Mouse (Mus musculus): ENCODE measurements around the gene Chrnb2. TPM values are rescaled to one million over a fixed set of nuclear protein-coding genes. Genes with fewer than 3 reads are reported as not detected.
A peak's percentile ranks its signal among the peaks of the same experiment; 100 is the strongest.
"Not testable (repeated sequence)": the region's sequence is repeated elsewhere in the genome, so short reads cannot be mapped to it uniquely, and the experiment has no call there.

Chrnb2 gene
- 10 to 100 TPM; 28.4 to 29.2 TPM for total RNA-seq (2021)

GRCm38 (mm10) chr3:89764119-89764724 is at the start of gene Chrnb2:
Gene Chrnb2 (minus strand): TSS chr3:89764632.
- intact Hi-C loops (cut with DNase I): no loop called here
- peak; percentile 74 for DNase-seq

DNA sequence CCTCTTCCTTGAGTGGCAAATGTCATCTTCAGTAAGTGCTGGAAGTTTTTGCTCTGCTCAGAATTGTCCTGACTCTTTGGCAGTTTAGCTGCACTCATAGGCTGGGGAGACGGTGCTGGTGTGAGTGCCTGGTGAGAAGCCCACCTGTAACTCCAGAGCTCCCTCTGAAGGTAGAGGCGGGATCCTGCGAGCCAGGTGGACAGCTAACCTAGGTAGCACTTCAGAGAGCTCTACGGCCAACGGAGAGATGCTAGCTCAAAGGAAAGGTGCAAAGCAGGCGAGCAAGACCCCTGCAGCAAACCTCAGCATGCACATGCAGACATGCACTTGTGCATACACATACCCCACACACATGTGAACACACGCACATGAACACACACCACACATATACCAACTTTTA is 49.6 kb upstream of the Chrnb2 start:
- intact Hi-C loops (cut with DNase I): no loop called here
- DNase-seq: no peak

- DNase-seq: no peak
- intact Hi-C loops (cut with DNase I): no loop called here
Measured at GRCm38 (mm10) chr3:89812166-89812565, 47.7 kb upstream of the Chrnb2 start.

DNA sequence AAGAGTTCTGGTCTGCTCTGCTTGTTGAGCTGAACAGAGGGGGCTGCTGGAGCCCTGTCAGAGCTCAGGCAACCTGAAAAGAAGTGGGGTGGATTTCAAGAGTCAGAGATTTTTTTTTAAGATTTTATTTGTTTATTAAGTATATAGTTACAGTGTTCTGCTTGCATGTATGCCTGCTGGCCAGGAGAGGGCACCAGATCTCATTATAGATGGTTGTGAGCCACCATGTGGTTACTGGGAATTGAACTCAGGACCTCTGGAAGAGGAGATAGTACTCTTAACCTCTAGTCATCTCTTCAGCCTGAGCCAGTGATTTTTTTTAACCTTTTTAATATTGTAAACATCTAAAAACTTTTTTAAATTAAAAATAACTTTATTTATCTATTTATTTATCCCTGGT is 46.4 kb upstream of the Chrnb2 start:
- no peak for DNase-seq
- intact Hi-C loops (cut with DNase I): no loop called here

DNA sequence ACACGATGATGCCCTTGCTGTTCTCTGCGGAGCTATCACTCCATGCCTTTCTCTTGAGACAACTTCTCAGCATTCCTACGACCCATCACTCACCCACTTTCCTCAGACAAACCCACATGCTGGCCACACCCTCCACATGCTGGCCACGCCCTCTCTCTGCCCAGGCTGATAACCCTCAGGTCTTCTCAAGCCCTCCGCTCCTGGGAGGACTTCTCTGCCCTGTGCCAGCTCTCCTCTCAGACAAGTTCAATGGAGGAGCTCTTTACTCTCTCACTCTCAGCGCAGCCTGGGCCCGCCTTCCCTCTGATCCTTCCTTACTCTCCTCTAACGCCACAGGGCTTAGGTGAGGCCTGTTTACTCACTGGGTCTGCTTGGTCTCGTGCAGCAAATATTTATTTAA is 44.2 kb upstream of the Chrnb2 start:
- DNase-seq: no peak
- intact Hi-C loops (cut with DNase I): no loop called here

DNA sequence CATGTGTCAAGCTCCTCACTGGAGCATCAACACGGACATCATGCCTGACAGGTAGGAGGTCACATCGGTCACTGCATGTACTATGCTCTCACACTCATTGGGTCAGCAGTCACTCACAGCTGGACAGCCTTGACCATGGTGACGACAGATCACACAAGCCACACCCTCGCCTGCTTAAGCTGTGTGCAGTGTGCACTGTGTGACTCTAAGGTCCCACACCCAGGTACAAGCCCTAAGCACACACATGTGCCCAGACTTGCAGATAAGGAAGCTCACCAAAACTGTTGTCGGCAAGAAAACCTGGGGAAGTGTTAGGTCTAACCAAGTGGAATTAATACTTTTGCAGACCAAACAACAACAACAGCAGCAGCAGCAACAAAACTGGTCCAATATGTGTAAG is 43.4 kb upstream of the Chrnb2 start:
- DNase-seq: no peak
- intact Hi-C loops (cut with DNase I): no loop called here

DNA sequence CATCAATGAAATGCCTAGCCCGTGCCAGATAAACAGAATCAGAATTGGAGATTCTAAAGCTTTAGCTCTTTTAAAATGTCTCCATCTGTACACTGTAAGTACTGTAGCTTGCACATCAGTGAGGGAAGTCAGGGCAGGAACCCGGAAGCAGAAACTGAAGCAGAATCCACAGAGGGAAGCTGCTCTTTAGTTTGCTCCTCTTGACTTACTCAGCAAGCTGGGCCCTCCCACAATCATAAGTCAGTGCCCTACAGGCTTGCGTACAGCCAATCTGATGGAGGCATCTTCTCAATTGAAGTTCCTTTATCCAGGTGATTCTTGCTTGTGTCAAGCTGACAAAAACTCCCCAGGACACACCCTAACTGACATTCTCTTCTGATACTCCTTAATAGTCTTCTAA is 42.7 kb upstream of the Chrnb2 start:
- intact Hi-C loops (cut with DNase I): no loop called here
- DNase-seq: no peak

- intact Hi-C loops (cut with DNase I): no loop called here
- DNase-seq: no peak
Measured at GRCm38 (mm10) chr3:89806751-89807150, 42.3 kb upstream of the Chrnb2 start.

DNA sequence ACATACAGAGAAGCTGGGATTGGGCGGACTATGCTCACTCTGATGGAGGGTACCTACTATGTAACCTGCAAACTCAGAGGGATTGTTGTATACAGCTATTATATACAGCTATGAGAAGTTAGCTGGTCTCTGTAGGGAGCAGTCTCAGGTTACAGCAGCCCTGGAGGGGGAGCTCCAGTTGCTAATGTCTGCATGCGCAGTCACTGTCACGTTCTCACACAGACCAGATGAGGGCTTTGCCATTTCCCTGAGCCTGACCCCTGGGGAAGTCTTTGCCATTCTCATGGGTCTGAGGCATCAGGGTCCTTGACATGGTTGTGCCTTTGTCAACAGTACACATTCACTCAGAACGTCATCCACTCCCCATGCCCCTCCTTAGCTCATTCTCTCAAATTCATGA is 40.7 kb upstream of the Chrnb2 start:
- intact Hi-C loops (cut with DNase I): no loop called here
- DNase-seq: no peak

GRCm38 (mm10) chr3:89802876-89803275 is 38.4 kb upstream of the Chrnb2 start:
- DNase-seq: no peak
- intact Hi-C loops (cut with DNase I): no loop called here

GRCm38 (mm10) chr3:89801507-89801847 is 37.0 kb upstream of the Chrnb2 start:
- intact Hi-C loops (cut with DNase I): no loop called here
- no peak for DNase-seq

- no peak for DNase-seq
- intact Hi-C loops (cut with DNase I): no loop called here
Measured at GRCm38 (mm10) chr3:89800774-89801506, 36.5 kb upstream of the Chrnb2 start.

GRCm38 (mm10) chr3:89800078-89800477 is 35.6 kb upstream of the Chrnb2 start:
- DNase-seq; intact Hi-C loops (cut with DNase I): not testable (repeated sequence)

- DNase-seq: no peak
- intact Hi-C loops (cut with DNase I): no loop called here
Measured at GRCm38 (mm10) chr3:89799476-89799875, 35.0 kb upstream of the Chrnb2 start.

DNA sequence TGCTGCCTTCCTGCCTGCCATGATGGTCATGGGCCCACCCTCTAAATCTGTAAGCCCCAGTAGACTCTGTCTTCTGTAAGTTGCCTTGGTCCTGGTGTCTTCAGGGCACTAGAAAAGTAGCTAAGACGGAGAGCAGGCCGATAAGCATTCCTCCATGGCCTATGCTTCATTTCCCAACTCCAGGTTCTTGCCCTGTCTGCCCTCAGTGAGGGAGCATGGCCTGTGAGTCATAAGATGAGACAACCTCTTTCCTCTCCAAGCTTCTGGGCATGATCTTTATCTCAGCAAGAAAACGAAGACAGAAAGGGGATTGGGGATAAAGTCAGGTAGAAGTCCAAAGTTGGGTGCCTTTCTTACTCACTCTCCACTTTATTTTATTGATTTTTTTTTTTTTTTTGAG is 34.1 kb upstream of the Chrnb2 start:
- intact Hi-C loops (cut with DNase I): no loop called here
- no peak for DNase-seq

DNA sequence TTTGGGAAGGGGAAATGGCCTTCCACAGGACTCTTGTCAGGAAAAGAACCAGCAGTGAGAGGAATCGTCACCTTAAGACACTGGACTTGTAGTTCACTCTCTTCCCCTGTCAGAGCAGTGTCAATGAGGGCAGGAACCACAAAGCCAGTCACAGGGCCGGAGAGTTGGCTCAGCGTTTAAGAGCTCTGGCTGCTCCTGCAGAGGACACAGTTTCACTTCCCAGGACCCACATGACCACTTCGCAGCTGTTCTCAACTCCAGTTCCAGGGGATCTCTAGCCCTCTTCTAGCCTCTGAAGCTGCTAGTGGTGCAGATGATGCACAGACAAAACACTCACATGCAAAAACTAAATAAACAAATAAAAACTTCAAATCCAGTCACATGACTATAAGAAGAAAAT is 31.9 kb upstream of the Chrnb2 start:
- intact Hi-C loops (cut with DNase I): no loop called here
- DNase-seq: no peak

DNA sequence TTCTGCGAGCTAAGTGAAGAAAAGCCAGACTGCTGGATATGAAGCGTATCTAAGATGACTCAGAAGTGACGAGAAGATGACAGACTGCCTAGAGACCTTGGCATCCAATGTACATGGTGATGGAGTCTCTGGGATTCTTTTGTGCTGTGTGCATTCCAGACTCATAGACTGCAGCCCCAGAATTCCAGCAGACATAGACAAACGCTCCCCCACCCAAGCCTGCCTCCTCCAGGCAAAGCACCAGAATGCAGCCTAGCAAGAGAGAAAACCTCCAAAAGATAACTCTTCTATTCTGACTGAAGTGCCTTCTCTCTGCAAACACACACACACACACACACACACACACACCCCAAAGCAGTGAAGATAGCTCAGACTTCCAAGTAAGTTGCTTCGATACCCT is 31.3 kb upstream of the Chrnb2 start:
- no peak for DNase-seq
- intact Hi-C loops (cut with DNase I): no loop called here

DNA sequence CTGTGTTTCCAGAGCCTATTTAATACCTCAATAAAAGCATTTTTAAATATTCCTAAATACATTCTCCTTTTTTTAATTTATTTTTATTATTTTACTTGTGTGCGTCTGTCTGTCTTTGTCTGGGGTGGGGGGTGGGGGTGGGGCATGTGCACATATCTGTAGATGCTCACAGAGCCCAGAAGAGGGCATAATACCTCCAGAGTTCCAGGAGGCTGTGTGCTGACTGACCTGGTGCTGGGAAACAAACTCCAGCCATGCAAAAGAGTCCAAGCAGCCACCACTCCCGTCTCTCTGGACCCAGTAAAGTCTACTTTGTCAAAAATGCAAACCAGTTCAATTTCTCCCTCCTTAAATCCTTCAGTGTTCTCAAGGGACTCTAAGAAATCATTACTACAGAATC is 30.2 kb upstream of the Chrnb2 start:
- intact Hi-C loops (cut with DNase I): no loop called here
- no peak for DNase-seq

- DNase-seq: no peak
- intact Hi-C loops (cut with DNase I): loop anchor here (5.0 kb wide), 1 partner anchor 68 kb away; no protein-coding TSS in a partner anchor
Measured at GRCm38 (mm10) chr3:89788680-89789352, 24.4 kb upstream of the Chrnb2 start.

- no peak for DNase-seq
- intact Hi-C loops (cut with DNase I): loop anchor here (5.0 kb wide), 1 partner anchor 71 kb away; no protein-coding TSS in a partner anchor
Measured at GRCm38 (mm10) chr3:89786275-89786674, 21.8 kb upstream of the Chrnb2 start.

DNA sequence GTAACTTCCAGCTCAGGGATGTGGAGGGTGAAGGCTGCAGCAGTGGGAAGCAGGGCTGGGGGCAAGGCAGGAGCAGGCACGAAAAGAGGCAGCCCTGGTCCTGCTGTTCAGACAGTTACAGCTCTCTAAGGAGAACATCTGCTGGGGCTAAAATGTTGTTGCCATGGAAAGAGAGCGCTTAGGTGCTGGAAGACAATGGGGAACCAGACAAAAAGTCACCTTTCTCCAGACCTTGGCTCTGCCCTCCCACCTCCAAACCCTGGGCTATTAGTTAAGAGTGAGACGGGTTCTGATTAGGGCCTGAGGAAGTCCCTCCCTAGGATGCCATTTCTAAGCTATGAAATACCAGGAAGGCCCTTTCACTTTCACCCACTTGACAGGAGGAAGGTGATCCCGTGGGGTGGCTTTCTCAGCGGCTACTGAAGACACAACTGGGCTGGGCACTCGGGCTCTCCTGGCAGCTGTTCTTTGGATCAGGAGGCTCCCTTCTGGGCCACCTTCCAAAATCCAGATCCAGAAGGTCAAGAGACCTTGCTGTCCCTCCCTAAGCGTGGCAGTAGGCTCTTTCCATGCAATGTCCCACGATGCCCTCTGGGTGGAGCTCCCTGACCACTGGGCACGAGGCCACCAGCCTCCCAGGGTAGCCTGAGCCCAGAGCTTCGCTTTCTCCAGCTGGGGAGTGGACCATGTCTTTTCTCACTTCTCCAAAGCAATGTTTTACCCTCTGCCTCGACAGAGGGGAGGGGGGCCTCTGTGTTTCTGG is 20.7 kb upstream of the Chrnb2 start:
- DNase-seq: peak; percentile 82
- intact Hi-C loops (cut with DNase I): loop anchor here (5.0 kb wide), 1 partner anchor 72 kb away; no protein-coding TSS in a partner anchor

All from left cerebral cortex, postnatal 4 days (tissue).